Mouse (Mus musculus) left cerebral cortex, adult 11 months (tissue): ENCODE results near the gene Ttll13.

Source experiments
- DNase-seq: peaks from one replicate; pipeline ENCODE4 v3.0.0; 2022; ENCODE audit warnings: low spot score

Gene Ttll13

DNA sequence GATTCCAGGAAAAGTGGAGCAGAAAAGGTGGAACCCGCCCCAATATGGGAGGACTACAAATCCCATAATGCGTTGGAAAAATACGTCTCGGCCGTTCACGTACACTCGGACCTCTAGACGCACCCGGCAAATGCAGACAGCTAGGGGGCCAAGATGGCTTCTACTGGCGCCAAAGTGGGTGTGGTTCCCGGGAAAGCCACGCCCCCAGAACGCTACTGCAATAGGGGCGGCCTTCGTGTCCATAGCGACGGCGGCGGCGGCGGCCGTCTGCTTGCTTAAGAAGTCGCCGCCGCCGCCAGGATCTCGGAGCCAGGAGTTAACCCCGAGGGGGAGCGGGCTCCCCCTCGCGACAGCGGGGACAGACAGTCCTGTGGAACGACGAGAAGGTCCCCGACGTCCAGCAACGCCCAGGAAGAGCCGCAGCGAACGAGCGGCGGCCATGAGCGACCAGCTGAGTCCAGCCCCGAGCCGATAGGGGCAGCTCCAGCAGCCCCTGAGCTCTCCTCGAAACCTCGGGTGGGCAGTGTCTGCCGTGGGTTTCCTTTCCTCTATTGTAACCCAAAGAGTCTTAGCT, at the start of gene Ttll13:
Gene Ttll13 (plus strand): TSS at position 229 of the 574 bp plus-strand sequence.
- peak; percentile 96 for DNase-seq

DNA sequence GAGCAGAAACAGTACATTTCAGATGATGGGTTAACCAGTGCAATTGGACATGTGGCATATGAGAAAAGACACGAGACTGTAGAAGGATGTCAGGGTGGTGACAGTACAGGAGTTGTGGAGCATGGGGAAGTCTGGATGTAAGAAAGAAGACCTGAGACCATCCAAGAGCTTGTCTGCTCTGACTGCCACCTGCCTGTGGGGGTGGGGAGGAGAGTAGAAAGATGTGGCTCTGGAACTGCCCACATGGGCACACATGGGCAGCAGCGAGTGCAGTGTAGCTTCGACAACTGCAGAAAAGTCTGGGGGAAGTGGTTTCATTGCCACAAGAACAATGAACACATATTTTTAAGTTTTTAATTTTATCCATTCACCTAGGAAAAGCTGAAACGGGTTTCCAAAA, 48.8 kb upstream of the Ttll13 start:
- DNase-seq = no peak

DNA sequence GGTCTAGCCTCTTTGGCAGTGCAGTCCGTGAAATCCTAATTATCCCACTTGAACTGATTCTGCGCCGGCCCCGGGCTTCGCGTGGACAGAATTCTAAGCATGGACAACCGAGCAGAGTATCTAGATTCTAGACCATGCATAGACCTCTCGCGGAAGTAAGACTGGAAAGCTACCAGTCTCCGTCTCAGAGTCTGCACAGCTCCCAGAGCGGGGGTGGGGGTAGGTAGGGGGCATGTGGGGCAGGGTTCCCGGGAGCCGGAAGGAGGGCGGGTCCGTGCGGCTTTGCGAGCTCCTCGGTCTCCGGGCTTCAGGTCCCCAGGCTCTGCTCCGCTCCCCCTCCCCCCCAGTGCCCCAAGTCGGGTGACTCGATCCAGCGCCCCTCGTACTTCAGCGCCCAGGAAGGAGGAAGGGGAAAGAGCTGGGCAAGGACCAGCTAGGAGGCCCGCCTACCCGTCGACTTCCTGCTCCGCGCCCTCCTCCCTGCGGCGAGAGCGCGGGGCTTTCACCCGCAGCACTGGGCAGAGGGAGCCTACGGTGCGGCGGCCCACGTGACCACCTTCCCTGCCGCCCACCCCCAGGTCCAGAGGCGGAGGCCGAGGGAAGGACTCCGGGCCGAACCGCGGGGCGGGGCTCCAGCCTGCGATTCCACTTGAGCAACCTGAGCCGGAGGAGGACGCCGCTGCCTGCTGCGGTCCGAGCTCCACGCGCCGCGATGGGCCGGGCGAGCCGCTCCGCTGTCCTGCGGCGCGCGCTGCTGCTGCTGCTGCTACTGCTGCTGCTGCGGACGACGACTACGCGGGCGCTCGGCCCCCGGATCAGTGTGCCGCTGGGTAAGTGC, 48.0 kb upstream of the Ttll13 start:
- peak; percentile 67 for DNase-seq

DNA sequence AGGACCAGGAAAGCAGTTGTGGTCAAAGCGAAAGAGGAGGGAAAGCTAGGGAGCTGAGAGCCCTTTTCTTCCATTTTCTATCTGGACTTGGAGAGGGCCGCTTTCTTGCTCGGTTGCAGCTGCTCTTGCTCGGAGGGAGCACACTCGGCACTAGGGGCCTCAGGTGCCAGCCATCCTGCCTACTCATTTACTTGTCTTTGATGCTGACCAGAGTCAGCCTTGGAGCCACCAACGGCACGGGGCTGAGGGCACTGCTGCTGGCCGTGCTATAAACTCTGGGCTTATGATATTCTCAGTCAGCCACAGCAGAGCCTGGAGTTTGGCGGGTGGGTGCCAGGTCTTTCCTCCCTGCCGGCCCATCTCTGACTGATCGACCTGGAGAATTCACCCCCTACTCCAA, 47.3 kb upstream of the Ttll13 start:
- DNase-seq = no peak

DNA sequence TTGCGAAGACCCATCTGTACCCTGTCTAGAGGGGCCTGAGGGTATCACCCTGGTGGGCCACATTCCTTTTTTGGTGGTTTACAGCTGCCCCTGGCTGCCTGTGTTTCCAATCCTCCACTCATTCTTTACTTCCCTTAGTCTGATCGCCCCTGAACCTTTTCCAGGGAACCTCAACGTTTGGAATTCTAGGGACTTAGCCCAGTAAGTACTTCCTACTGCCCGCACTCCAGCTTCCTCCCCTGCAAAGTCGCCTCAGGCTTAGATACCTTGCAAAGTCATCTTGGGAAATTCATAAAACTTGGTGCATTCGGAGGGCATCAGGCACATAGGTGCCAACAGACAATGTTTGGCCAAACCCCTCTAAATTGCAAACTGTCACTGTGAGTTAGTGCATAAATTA, 46.9 kb upstream of the Ttll13 start:
- no peak for DNase-seq

DNA sequence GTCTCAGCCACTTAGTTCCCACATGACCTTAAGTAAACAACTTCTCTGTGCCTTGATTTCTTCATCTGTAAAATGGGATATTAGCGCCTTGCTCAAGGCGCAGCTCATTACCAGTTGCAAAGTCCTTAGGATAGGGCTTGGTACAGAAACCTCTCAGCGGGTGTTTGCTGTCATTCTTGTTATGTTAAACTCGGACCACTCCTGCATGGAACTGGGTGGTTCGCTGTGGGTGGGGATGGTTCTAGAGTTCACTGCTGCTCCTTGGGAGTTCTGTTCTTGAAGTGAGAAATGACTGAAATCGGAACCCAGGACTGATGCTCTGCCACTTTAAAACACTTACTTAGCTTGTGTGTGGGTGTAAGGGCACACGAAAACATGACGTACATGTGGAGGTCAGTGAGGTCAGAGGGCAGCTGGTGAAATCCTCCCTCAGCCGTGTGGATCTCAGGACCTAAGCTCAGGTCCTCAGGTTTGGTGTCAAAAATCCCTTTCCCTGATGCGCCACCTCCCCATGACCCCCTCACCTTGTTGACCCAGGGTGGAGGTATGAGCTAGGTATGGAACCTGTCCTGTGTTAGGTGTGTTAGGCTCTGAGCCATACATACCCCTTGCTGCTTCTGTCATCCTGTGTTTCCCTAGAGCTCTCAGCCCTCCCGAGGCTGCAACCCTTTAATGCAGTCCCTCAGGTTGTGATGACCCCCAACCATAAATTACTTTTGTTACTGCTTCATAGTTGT, 46.2 kb upstream of the Ttll13 start:
- DNase-seq = no peak

DNA sequence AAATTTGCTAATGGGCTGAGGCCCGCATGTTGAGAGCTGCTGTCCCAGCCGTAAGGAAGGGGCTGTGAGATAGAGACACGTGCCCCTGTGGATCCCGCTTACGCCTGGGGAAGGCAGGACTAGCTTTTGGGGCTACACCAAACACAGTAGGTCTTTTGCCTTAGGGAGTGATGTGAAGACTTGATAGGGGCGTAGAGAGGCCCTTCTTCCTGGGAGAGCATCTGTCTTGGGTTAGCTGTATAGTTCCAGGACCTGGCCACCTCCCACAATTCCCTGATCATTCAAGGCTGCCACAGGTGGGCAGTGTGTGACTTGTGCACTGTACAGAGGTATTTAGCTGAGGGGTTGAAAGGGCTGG, 45.6 kb upstream of the Ttll13 start:
- DNase-seq = no peak

DNA sequence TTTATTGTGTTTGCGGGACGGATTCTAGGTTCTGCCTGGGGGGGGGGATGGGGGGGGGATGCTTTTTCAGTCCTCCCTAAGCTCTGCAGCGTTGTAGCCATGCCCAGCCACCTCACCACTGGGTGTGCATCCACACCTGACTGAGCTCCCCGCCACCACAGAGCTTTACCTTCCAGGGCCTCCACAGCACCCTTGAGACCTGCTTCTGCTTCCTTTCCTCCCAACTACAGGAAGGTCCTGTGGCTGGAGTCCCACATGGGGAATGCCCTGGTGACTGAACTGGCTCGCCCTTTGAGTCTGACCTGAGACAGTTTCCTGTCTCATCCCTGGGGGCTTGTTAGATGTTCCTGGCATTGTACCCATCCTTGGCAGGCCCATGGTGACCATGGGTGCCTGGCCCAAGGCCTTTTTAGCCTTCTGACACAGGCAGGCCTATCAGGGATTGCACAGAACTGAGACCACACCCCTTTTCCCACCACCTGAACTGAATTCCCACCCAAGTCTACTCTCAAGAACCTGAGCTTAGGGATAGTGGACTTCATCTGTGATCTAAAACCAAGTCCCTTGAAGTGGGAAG, 45.1 kb upstream of the Ttll13 start:
- DNase-seq = no peak

DNA sequence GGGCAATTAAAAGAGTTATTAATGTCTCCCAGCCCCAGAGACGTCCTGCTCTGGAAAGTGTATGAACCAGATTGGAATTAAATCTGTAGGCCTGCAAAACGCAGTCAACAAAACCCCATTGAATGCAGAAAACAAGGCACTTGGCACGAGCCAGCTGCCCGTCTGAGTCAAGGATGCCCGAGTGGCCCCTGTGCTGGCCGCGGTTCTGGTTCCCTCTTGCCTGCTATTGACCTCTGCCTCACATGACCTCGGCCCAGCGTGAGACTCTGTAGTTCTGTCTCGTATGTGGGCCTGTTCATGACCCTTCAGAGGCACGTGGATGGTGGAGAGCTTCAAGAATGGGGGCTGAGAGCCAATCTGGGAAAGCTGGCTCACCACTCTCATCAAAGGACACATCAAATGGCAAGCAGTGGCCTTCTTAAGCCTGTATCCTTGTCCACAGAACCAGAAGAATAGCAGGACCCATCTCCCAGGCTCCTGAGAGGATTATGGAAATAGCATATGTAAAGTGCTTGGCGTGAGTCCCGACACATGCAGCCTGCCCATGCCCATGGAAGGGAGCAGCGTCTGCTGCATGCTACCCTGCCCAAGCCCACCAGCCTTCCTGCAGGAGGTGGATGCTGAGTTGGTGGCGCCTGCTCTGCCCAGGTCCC, 44.2 kb upstream of the Ttll13 start:
- no peak for DNase-seq

DNA sequence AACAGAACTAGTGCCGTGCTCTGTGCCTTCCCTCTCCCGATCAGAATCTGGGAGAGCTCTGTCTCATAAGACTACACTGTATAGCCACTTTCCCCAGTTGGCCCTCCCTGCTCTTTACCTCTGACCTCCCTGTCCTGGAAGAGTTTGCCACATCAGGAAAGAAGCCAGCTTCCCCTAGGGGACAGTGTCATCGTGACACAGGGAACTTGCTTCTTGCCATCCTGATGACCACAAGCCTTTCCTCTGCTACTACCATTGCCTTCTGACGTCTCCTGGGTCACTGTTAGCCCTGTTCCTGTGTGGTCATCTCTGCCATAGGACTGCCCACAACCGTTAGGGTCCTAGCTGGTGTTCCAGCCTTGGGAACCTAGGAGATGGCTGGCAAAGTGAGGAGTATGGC, 43.2 kb upstream of the Ttll13 start:
- DNase-seq = no peak

DNA sequence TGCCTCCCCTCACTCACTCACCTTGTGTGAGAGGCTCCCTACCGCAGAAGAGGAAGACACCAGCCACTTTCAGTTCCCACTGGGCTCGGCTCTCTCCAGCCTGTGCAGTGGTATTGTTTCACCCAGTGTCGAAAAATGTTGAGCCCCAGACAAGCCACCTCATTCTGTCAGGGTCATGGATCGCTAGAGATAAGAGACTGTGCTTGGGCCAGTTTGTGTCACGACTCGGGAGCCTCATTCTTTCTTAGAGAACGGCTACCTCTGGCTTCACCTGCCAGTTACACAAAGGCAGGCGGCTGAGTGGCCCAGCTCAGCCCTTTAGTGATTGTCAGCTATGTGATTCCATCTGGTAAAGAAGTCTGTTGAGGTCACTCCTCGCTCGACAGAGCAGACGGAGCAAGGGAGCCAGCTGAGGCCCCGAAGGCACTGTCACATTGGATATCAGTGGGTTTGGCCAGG, 42.5 kb upstream of the Ttll13 start:
- DNase-seq = no peak

DNA sequence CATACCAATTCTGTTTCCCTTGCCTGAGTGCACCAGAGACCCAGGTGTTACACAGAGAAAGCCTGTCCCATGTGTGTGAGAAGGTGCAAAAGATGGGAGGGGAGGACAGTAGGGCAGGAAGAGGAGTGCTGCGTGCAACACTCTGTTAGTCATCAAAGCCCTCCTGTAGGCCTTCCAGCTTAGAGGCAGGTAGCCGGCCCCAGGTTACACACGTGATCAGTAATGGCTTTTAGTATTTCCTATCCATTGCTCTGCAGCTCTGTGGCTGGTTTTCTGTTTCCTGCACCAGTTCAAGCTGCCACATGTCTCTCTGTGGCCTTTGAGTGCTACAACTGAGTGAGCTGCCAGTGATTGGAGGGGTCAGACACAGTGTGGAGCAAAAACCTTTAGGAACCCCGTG, 41.8 kb upstream of the Ttll13 start:
- no peak for DNase-seq

DNA sequence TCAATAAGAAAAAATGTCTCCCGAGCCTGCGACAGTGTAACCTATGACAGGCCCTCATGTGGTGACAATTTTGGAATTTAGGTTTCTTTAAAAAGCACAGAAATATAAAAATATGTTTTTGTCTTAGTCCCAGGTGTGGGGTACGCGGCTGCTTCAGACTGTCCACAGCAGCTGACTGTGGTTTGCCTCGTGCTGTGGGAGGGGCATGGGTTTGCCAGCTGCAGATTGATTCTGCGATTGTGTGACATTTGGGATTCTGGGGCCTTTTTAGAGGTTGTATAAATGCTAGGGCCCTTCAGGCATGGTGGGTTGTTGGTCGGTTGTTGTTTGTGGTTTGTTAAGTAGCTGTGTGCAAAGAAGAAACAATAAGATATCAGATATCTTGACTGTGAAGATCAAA, 41.2 kb upstream of the Ttll13 start:
- no peak for DNase-seq

DNA sequence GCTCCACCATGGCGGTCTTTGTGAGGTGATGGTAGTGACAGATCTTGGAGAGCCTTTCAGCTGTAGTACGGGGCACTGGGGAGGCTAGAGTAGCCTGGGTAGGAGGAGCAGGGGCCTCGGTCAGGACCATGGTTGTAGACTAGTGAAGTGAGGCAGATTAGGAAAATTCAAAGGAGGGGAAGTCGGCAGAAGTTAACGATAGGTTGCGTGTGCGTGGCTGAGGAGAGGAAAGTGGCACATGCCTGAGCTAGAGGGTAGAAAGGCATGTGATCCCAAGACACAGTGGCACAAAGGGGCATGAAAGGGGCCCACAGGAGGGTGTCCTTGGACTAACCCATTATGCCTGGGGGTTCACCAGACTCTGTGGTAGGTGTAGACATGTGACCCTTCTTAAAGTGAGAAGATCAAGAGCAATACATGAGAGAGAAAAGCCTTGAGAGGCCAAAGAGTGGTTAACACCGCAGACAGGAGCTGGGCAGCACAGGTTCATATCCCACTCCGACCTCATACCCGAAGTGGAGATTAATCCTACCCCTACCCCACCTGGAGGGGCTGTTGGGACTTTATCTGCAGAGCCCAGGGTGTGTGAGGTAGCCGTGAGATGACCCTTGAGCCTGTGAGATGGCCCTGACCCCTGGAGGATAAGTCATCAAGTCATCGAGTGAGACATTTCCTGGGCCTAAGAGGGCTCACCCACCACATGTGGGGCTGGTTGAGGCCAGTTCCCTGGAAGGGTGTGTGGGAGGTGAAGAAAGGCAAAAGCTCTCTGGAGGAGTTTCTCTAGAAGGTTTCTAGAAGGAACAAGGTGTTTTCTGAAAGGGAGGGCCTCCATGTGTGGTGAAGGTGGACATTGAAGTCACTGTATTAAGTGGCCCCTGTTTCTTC, 40.2 kb upstream of the Ttll13 start:
- DNase-seq = no peak

DNA sequence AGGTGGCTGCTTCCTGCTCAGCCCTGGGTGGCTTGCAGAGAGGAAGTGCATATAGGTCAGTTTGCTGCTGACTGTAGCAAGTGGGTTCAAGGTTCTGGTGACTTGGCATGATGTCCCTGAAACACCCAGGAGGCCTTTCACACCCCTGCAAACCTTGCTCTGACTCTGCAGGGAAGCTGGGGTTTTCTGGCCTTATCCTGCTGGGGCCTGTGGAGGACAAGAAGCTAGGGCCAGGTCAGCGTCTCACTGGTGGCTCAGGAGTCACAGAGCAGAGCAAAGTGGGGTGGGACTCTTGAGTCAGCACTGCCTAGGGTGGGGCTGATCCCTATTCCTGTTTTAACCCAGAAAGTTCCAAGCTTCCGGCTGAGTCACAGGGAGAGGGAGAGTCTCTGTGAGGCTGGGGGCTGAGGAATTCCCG, 38.9 kb upstream of the Ttll13 start:
- DNase-seq = no peak

DNA sequence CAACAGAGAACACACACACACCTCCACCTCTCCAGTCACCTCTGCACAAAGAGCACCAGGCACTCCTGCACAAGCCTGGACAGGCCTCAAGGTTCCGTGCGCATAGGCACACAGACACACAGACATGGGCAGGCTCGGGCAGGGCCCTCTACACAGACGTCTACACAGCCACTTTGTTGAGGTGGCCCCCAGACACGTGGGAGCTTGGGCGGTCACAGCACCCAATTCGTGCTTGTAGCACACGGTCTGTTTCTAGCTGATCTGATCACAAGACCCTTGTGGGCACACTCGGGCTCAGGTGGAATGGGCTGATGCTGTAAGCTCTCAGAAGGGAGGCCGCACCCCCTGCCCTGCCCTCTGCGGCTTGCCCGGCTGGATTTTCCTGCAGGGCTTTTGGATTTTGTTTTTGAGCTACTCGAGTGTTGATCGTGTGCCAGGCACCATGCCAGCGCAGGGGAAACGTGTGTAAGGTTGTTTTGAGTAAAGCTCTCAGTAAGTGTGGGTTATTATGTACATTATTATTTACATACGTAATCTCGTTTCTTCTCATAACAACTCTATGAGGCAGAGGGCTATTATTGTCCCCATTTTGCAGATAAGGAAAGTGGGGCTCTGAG, 38.0 kb upstream of the Ttll13 start:
- DNase-seq = no peak

DNA sequence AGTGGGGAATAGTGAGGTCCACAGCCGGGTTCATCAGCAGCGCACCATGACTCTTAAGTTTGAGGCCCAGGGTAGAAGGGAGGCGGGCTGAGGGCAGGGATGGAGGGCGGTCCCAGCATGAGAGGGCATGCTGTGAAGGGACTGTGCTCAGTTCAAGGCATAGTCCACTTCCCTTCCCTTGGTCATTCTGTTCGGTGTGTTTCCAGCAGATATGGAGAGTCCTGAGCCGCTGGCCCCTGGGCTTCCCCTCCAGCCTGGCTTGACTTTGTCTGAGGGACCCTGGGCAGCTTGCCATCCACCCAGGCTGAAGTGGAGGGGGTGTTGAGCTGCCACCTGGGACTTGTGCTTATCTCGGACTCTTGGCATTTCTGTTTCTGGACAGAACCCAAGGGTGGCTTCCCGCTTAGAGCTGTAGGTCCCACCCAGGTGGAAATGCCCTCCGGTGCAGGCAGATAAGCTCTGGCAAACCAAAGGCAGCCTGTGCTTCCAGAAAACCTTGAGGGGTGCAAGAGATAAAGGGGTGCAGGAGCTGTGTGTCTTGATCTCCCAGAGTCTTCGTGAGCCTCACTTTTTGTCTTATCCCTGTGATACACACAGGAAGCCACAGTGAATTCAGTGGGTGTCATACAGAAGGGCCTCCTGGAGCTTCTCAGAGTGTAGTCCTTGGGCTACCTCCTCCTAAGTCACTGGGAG, 37.3 kb upstream of the Ttll13 start:
- DNase-seq = no peak

DNA sequence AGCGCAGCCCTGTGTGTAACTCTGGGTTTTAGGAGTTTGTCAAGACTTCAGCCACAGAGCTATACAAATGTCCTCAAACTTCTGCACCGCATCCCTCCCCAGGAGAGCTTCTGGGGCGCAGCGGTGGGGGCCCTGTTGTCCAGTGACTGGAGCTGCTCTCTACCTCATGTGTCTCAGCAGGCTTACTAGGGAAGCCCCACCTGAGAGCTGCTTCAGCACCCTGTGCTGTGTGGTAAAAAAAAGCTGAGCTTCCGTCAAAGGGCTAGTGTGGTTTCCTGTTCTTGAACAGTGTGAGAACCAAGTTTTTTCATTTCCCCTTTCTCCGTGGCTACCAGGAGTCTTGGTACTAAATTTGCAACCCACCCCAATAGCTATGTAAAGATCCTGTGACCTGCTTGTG, 36.5 kb upstream of the Ttll13 start:
- no peak for DNase-seq

DNA sequence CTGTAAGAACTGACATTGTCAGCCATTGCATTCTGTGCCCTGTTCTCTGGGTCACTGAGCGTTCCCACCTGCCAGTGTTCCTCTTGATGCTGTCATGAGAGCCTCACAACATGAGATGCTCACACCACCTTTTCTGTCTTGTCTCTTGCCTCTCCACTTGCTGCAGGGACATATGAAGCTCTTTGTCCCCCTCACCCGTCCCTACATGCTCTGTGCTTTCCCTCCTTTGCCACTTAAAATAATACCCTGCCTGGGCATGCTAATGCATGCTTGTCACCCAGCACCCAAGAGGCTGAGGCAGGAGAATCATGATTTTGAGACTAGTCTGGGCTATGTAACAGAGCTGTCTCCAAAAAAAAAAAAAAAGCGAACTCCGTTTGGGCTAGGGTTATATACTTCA, 35.2 kb upstream of the Ttll13 start:
- DNase-seq = no peak

DNA sequence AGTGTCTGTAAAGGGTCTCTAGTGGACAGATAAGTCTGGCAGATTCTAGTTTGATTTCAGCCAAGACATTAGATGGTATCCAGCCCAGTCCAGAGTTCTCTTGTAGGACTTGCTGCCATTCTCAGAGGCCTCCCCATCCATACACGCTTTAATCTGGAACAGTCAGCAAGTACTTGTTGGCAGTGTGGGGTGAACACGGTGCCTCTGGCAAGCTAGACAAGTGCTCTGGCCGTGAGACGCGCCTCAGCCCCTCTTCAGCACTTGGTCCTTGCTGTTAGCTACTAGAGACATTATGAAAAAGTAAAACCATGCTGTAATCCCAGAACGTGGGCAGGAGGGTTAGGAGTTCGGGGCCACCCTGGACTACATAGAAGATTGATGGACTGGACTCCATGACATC, 32.6 kb upstream of the Ttll13 start:
- DNase-seq = no peak
